Mouse (Mus musculus): ENCODE data around the gene Evx2. TPM values are rescaled to one million over a fixed set of nuclear protein-coding genes. Genes with fewer than 3 reads are reported as not detected.

Gene Evx2
- polyA plus RNA-seq, 1 experiment from 2014 or later = not detected

GRCm38 (mm10) chr2:74678891-74679595, 19.7 kb upstream of the Evx2 start, which contains the start of gene Hoxd11:
Gene Hoxd11 (plus strand): TSS chr2:74679557.
- Histone ChIP-seq H3K27me3 (ENCODE audit: control insufficient read depth, insufficient read depth, low read length) (peaks cover 97% of the 10 kb centered on the region), H3K9me3 (replicated peaks; ENCODE audit: control insufficient read depth, low read length) (no peaks in the 10 kb centered on the region), H3K4me3 (ENCODE audit: low read depth, low read length) (no peak within 1 kb of the TSS), H3K4me2 (no peak within 1 kb of the TSS; the same call in 1 of the 2 replicates), H3K9ac (ENCODE audit: low read depth, low read length) (no peak within 1 kb of the TSS), H3K27ac (ENCODE audit: low read depth, low read length) (no peak within 1 kb of the TSS), H3K36me3 (ENCODE audit: control insufficient read depth, insufficient read depth, low read length) (no peaks in the 10 kb centered on the region), H3K4me1 (ENCODE audit: control insufficient read depth, insufficient read depth, low read length) (no peaks in the 10 kb centered on the region)
- ATAC-seq (replicated peaks; ENCODE audit: insufficient number of reproducible peaks, low FRiP score, low TSS enrichment) = no peak
- under 1% methylated on average over 15 of the region's 15 CpGs for WGBS (ENCODE audit: insufficient replicate concordance)

- 14% methylated on average over 2 of the region's 2 CpGs for WGBS (ENCODE audit: insufficient replicate concordance)
Observed at GRCm38 (mm10) chr2:74677106-74677505, 17.7 kb upstream of the Evx2 start.

GRCm38 (mm10) chr2:74676376-74677052, 17.2 kb upstream of the Evx2 start:
- Histone ChIP-seq H3K27me3 (ENCODE audit: control insufficient read depth, insufficient read depth, low read length) (peaks cover 96% of the 10 kb centered on the region), H3K9ac (ENCODE audit: low read depth, low read length) (no peak overlapping the region), H3K4me3 (ENCODE audit: low read depth, low read length) (no peak overlapping the region), H3K27ac (ENCODE audit: low read depth, low read length) (no peak overlapping the region), H3K4me2 (no peak overlapping the region), H3K9me3 (replicated peaks; ENCODE audit: control insufficient read depth, low read length) (no peaks in the 10 kb centered on the region), H3K4me1 (ENCODE audit: control insufficient read depth, insufficient read depth, low read length) (no peaks in the 10 kb centered on the region), H3K36me3 (ENCODE audit: control insufficient read depth, insufficient read depth, low read length) (no peaks in the 10 kb centered on the region)
- 4% methylated on average over 9 of the region's 9 CpGs for WGBS (ENCODE audit: insufficient replicate concordance)
- ATAC-seq (replicated peaks; ENCODE audit: insufficient number of reproducible peaks, low FRiP score, low TSS enrichment) = no peak

More at GRCm38 (mm10) chr2:74677106-74677505, 17.7 kb upstream of the Evx2 start:
- Histone ChIP-seq H3K27me3 (ENCODE audit: control insufficient read depth, insufficient read depth, low read length) (peaks cover 96% of the 10 kb centered on the region), H3K9ac (ENCODE audit: low read depth, low read length) (no peak overlapping the region), H3K36me3 (ENCODE audit: control insufficient read depth, insufficient read depth, low read length) (no peaks in the 10 kb centered on the region), H3K27ac (ENCODE audit: low read depth, low read length) (no peak overlapping the region), H3K4me1 (ENCODE audit: control insufficient read depth, insufficient read depth, low read length) (no peaks in the 10 kb centered on the region), H3K4me2 (no peak overlapping the region), H3K9me3 (replicated peaks; ENCODE audit: control insufficient read depth, low read length) (no peaks in the 10 kb centered on the region), H3K4me3 (ENCODE audit: low read depth, low read length) (no peak overlapping the region)
- no peak for ATAC-seq (replicated peaks; ENCODE audit: insufficient number of reproducible peaks, low FRiP score, low TSS enrichment)

- H3K4me3 ChIP-seq (ENCODE audit: low read depth, low read length) = no peak overlapping the region
- no peaks in the 10 kb centered on the region for H3K4me1 ChIP-seq (ENCODE audit: control insufficient read depth, insufficient read depth, low read length)
- H3K9ac ChIP-seq (ENCODE audit: low read depth, low read length) = no peak overlapping the region
- H3K27me3 ChIP-seq (ENCODE audit: control insufficient read depth, insufficient read depth, low read length) = peaks cover 96% of the 10 kb centered on the region
- no peak for ATAC-seq (replicated peaks; ENCODE audit: insufficient number of reproducible peaks, low FRiP score, low TSS enrichment)
- no peaks in the 10 kb centered on the region for H3K36me3 ChIP-seq (ENCODE audit: control insufficient read depth, insufficient read depth, low read length)
- no peak overlapping the region for H3K4me2 ChIP-seq
- 4% methylated on average over 23 of the region's 24 CpGs for WGBS (ENCODE audit: insufficient replicate concordance)
- no peak overlapping the region for H3K27ac ChIP-seq (ENCODE audit: low read depth, low read length)
- H3K9me3 ChIP-seq (replicated peaks; ENCODE audit: control insufficient read depth, low read length) = no peaks in the 10 kb centered on the region
Observed at GRCm38 (mm10) chr2:74675666-74676282, 16.4 kb upstream of the Evx2 start.

GRCm38 (mm10) chr2:74674881-74675665, 15.7 kb upstream of the Evx2 start, which contains the start of gene Hoxd12:
Gene Hoxd12 (plus strand): TSS chr2:74675013.
- 2% methylated on average over 47 of the region's 47 CpGs for WGBS (ENCODE audit: insufficient replicate concordance)
- Histone ChIP-seq H3K27ac (ENCODE audit: low read depth, low read length) (no peak within 1 kb of the TSS), H3K36me3 (ENCODE audit: control insufficient read depth, insufficient read depth, low read length) (no peaks in the 10 kb centered on the region), H3K9me3 (replicated peaks; ENCODE audit: control insufficient read depth, low read length) (no peaks in the 10 kb centered on the region), H3K9ac (ENCODE audit: low read depth, low read length) (no peak within 1 kb of the TSS), H3K4me3 (ENCODE audit: low read depth, low read length) (no peak within 1 kb of the TSS), H3K27me3 (ENCODE audit: control insufficient read depth, insufficient read depth, low read length) (peaks cover 93% of the 10 kb centered on the region), H3K4me2 (no peak within 1 kb of the TSS), H3K4me1 (ENCODE audit: control insufficient read depth, insufficient read depth, low read length) (no peaks in the 10 kb centered on the region)
- ATAC-seq (replicated peaks; ENCODE audit: insufficient number of reproducible peaks, low FRiP score, low TSS enrichment) = no peak

GRCm38 (mm10) chr2:74673835-74674425, 14.6 kb upstream of the Evx2 start:
- Histone ChIP-seq H3K9ac (ENCODE audit: low read depth, low read length) (no peak overlapping the region), H3K27me3 (ENCODE audit: control insufficient read depth, insufficient read depth, low read length) (peaks cover 91% of the 10 kb centered on the region), H3K36me3 (ENCODE audit: control insufficient read depth, insufficient read depth, low read length) (no peaks in the 10 kb centered on the region), H3K4me1 (ENCODE audit: control insufficient read depth, insufficient read depth, low read length) (no peaks in the 10 kb centered on the region), H3K9me3 (replicated peaks; ENCODE audit: control insufficient read depth, low read length) (no peaks in the 10 kb centered on the region), H3K27ac (ENCODE audit: low read depth, low read length) (no peak overlapping the region), H3K4me3 (ENCODE audit: low read depth, low read length) (no peak overlapping the region), H3K4me2 (no peak overlapping the region)
- ATAC-seq (replicated peaks; ENCODE audit: insufficient number of reproducible peaks, low FRiP score, low TSS enrichment) = no peak
- 4% methylated on average over 24 of the region's 24 CpGs for WGBS (ENCODE audit: insufficient replicate concordance)

GRCm38 (mm10) chr2:74672481-74673362, 13.4 kb upstream of the Evx2 start:
- no peak overlapping the region for H3K9ac ChIP-seq (ENCODE audit: low read depth, low read length)
- H3K27me3 ChIP-seq (ENCODE audit: control insufficient read depth, insufficient read depth, low read length) = peaks cover 93% of the 10 kb centered on the region
- no peaks in the 10 kb centered on the region for H3K36me3 ChIP-seq (ENCODE audit: control insufficient read depth, insufficient read depth, low read length)
- H3K4me1 ChIP-seq (ENCODE audit: control insufficient read depth, insufficient read depth, low read length) = peaks cover 10% of the 10 kb centered on the region; the same call in 1 of the 2 replicates
- WGBS (ENCODE audit: insufficient replicate concordance) = 1% methylated on average over 40 of the region's 40 CpGs
- H3K4me2 ChIP-seq = peak overlapping the region; percentile 69
- H3K4me3 ChIP-seq (ENCODE audit: low read depth, low read length) = peak overlapping the region; percentile 31
- H3K27ac ChIP-seq (ENCODE audit: low read depth, low read length) = no peak overlapping the region
- no peak for ATAC-seq (replicated peaks; ENCODE audit: insufficient number of reproducible peaks, low FRiP score, low TSS enrichment)
- H3K9me3 ChIP-seq (replicated peaks; ENCODE audit: control insufficient read depth, low read length) = no peaks in the 10 kb centered on the region
